Mouse (Mus musculus) heart, postnatal 0 days (tissue): ENCODE data around the gene Ankrd52. TPM values are rescaled to one million over a fixed set of nuclear protein-coding genes. Genes with fewer than 3 reads are reported as not detected.

Source experiments
- ATAC-seq: fragments of 200-750 bp; cut with Nextera tagmentation; 2 replicates; pipeline ENCODE4 v1.8.0; 2017; ENCODE audit warnings: low read depth, moderate number of reproducible peaks, moderate library complexity; ENCODE audit not compliant: insufficient read depth
- DNase-seq: peaks from one replicate; pipeline ENCODE4 v3.0.0-alpha.2; 2016; ENCODE audit warnings: low spot score
- H3K27ac ChIP-seq: fragments of 300-500 bp; sonication (generic); 2 replicates; pipeline ENCODE4 v1.5.1; 2014; ENCODE audit warnings: low read depth, mild to moderate bottlenecking
- H3K27me3 ChIP-seq: fragments of 300-500 bp; sonication (generic); 2 replicates; pipeline ENCODE4 v1.6.1; 2014; ENCODE audit warnings: low read length, mixed read lengths; ENCODE audit not compliant: control insufficient read depth, insufficient read depth
- H3K36me3 ChIP-seq: fragments of 300-500 bp; sonication (generic); replicated peaks from 2 replicates; pipeline ENCODE4 v1.6.1; 2014; ENCODE audit warnings: low read length, mixed read lengths; ENCODE audit not compliant: control insufficient read depth, insufficient read depth
- H3K4me1 ChIP-seq: fragments of 300-500 bp; sonication (generic); 2 replicates; pipeline ENCODE4 v1.6.1; 2014; ENCODE audit warnings: antibody characterized with exemption; ENCODE audit not compliant: control insufficient read depth, insufficient read depth
- H3K4me2 ChIP-seq: fragments of 300-500 bp; sonication (generic); 2 replicates; pipeline ENCODE4 v1.6.1; 2014; ENCODE audit warnings: low read depth, mild to moderate bottlenecking, low read length, moderate library complexity
- H3K4me3 ChIP-seq: fragments of 300-500 bp; sonication (generic); 2 replicates; pipeline ENCODE4 v1.5.1; 2014; ENCODE audit warnings: low read depth, low read length
- H3K9ac ChIP-seq: fragments of 300-500 bp; sonication (generic); replicated peaks from 2 replicates; pipeline ENCODE4 v1.6.1; 2014; ENCODE audit warnings: low read depth, low read length, mixed read lengths
- H3K9me3 ChIP-seq: fragments of 300-500 bp; sonication (generic); replicated peaks from 2 replicates; pipeline ENCODE4 v1.6.1; 2016; ENCODE audit warnings: low read length; ENCODE audit not compliant: control insufficient read depth
- CTCF ChIP-seq: IDR thresholded peaks from 2 replicates; pipeline ENCODE4 v1.5.1; 2016; ENCODE audit warnings: antibody characterized with exemption, control low read depth, low read depth
- EP300 ChIP-seq: IDR thresholded peaks from 2 replicates; pipeline ENCODE4 v1.6.1; 2016; ENCODE audit warnings: antibody characterized with exemption, low read depth
- WGBS: fragments of 180-500 bp; shearing (Covaris S2); extraction: QIAGEN DNeasy Blood & Tissue Kit; methylation state at CpG from one replicate; pipeline ENCODE4 v1.1.7; 2014; 5-methylcytosine and 5-hydroxymethylcytosine counted together
- polyA plus RNA-seq: library from polyadenylated mRNA; unstranded; fragments of >200 nt; fragmentation: Nextera tagmentation; extraction: Ambion mirVana; gene quantifications from 2 replicates; pipeline ENCODE4 v1.2.1, GENCODE M21; 2015
- total RNA-seq: library from RNA; depleted of rRNA; stranded (reverse); fragments of >200 nt; gene quantifications from 2 replicates; pipeline ENCODE4 v1.2.3, GENCODE M21; 2014; ENCODE audit warnings: low replicate concordance

Ankrd52 gene
- total and polyA plus RNA-seq, 2 experiments from 2014 or later: 4.5 to 17.6 TPM

GRCm38 (mm10) chr10:128391850-128392249 is 14.9 kb downstream of the Ankrd52 start:
- H3K9me3 ChIP-seq: no peaks in the 10 kb centered on the region
- no peaks in the 10 kb centered on the region for H3K27me3 ChIP-seq
- H3K4me1 ChIP-seq: peaks cover 14% of the 10 kb centered on the region; the same call in 1 of the 2 replicates
- H3K36me3 ChIP-seq: peaks cover 75% of the 10 kb centered on the region
- H3K27ac ChIP-seq: no peak overlapping the region
- H3K4me2 ChIP-seq: no peak overlapping the region
- ATAC-seq (peak; percentile 8; the same call in 1 of the 2 replicates), DNase-seq (no peak)
- H3K9ac ChIP-seq: no peak overlapping the region
- TF ChIP-seq EP300 (no peak), CTCF (no peak)
- 42% methylated on average over 6 of the region's 6 CpGs for WGBS
- H3K4me3 ChIP-seq: no peak overlapping the region

- no peak overlapping the region for H3K4me2 ChIP-seq
Observed at GRCm38 (mm10) chr10:128396017-128396673, 19.2 kb downstream of the Ankrd52 start.

GRCm38 (mm10) chr10:128396716-128397264 is 19.9 kb downstream of the Ankrd52 start:
- no peak overlapping the region for H3K4me3 ChIP-seq
- H3K36me3 ChIP-seq: peaks cover 26% of the 10 kb centered on the region
- ATAC-seq (no peak), DNase-seq (no peak)
- no peak overlapping the region for H3K27ac ChIP-seq
- TF ChIP-seq EP300 (no peak), CTCF (no peak)
- no peaks in the 10 kb centered on the region for H3K27me3 ChIP-seq
- H3K9ac ChIP-seq: no peak overlapping the region
- no peaks in the 10 kb centered on the region for H3K9me3 ChIP-seq
- peaks cover 4% of the 10 kb centered on the region; the same call in 1 of the 2 replicates for H3K4me1 ChIP-seq
- H3K4me2 ChIP-seq: no peak overlapping the region
- WGBS: 50% methylated on average over 9 of the region's 10 CpGs

More at GRCm38 (mm10) chr10:128396017-128396673, 19.2 kb downstream of the Ankrd52 start:
- no peaks in the 10 kb centered on the region for H3K27me3 ChIP-seq
- H3K9ac ChIP-seq: no peak overlapping the region
- H3K4me1 ChIP-seq: peaks cover 7% of the 10 kb centered on the region; the same call in 1 of the 2 replicates
- no peak overlapping the region for H3K27ac ChIP-seq
- no peak for DNase-seq
- no peak overlapping the region for H3K4me3 ChIP-seq
- no peak for ATAC-seq
- WGBS: 47% methylated on average over 11 of the region's 11 CpGs
- H3K36me3 ChIP-seq: peaks cover 32% of the 10 kb centered on the region
- no peak for TF ChIP-seq CTCF
- TF ChIP-seq EP300: no peak
- no peaks in the 10 kb centered on the region for H3K9me3 ChIP-seq

GRCm38 (mm10) chr10:128397466-128397865 is 20.6 kb downstream of the Ankrd52 start:
- no peak for DNase-seq
- H3K4me3 ChIP-seq: no peak overlapping the region

GRCm38 (mm10) chr10:128400338-128400737 is 23.4 kb downstream of the Ankrd52 start:
- Histone ChIP-seq H3K4me2 (no peak overlapping the region), H3K27me3 (no peaks in the 10 kb centered on the region), H3K4me1 (no peaks in the 10 kb centered on the region), H3K9me3 (no peaks in the 10 kb centered on the region), H3K27ac (no peak overlapping the region), H3K4me3 (no peak overlapping the region), H3K36me3 (no peaks in the 10 kb centered on the region), H3K9ac (no peak overlapping the region)
- no peak for ATAC-seq
- TF ChIP-seq EP300 (no peak), CTCF (no peak)
- DNase-seq: no peak
- WGBS: 35% methylated on average over 5 of the region's 5 CpGs

More at GRCm38 (mm10) chr10:128397466-128397865, 20.6 kb downstream of the Ankrd52 start:
- H3K4me2 ChIP-seq: no peak overlapping the region
- peak; percentile 44 for ATAC-seq
- peaks cover 19% of the 10 kb centered on the region for H3K36me3 ChIP-seq
- H3K27ac ChIP-seq: no peak overlapping the region
- 61% methylated on average over 7 of the region's 7 CpGs for WGBS
- TF ChIP-seq CTCF (no peak), EP300 (no peak)
- H3K9me3 ChIP-seq: no peaks in the 10 kb centered on the region
- no peak overlapping the region for H3K9ac ChIP-seq
- no peaks in the 10 kb centered on the region for H3K4me1 ChIP-seq
- no peaks in the 10 kb centered on the region for H3K27me3 ChIP-seq
